Mouse (Mus musculus): ENCODE data around the gene Gm49395. TPM values are rescaled to one million over a fixed set of nuclear protein-coding genes. Genes with fewer than 3 reads are reported as not detected.

The Gm49395 gene
- polyA plus RNA-seq, 2 experiments = 1.4 to 7.3 TPM

DNA sequence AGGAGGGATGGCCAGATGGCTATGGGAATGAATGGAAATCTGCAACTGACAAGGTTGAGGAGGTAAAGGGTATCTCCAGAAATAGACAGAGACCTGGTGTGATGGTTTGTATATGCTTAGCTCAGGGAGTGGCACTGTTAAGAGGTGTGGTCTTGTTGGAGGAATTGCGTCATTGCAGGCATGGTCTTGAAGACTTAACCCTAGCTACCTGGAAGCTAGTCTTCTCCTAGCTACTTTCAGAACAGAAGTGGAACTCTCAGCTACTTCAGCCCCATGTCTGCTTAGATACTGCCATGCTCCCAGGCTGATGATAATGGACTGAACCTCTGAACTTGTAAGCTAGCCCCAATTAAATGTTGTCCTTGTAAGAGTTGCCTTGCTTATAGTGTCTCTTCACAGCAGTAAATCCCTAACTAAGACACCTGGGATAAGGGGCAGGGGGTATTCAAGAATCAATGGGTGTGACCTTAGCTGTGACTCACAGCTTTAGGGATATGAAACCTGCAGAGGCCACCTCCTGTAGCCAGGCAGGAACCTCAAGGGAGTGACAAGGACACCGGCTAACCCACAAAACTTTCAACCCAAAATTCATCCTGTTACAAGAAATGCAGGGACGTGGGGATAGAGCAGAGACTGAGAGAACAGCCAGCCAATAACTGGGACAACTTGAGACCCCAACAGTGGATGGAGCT is 15.4 kb upstream of the Gm49395 start:
- no peak overlapping the region for H3K4me3 ChIP-seq (replicated peaks; ENCODE audit: low read length)
- no peak for DNase-seq (ENCODE audit: low spot score)
- WGBS = 78% methylated on average over 3 of the region's 3 CpGs
- H3K4me1 ChIP-seq (ENCODE audit: control insufficient read depth, insufficient read depth, low read length) = no peaks in the 10 kb centered on the region
- no peak for TF ChIP-seq POLR2A (IDR thresholded peaks at IDR 0.05; ENCODE audit: borderline replicate concordance, extremely low read depth, insufficient read depth, insufficient read length)
- H3K9ac ChIP-seq (ENCODE audit: low read depth, low read length, severe bottlenecking) = no peak overlapping the region
- no peaks in the 10 kb centered on the region for H3K9me3 ChIP-seq (ENCODE audit: control insufficient read depth, low read length)
- no peak overlapping the region for H3K4me2 ChIP-seq (replicated peaks; ENCODE audit: low read depth, low read length, severe bottlenecking)
- H3K27me3 ChIP-seq (ENCODE audit: control insufficient read depth, insufficient read depth, low read length) = no peaks in the 10 kb centered on the region
- no peak for ATAC-seq (ENCODE audit: low FRiP score, low read depth)
- no peaks in the 10 kb centered on the region for H3K36me3 ChIP-seq (ENCODE audit: control insufficient read depth, insufficient read depth, low read length)
- H3K27ac ChIP-seq (replicated peaks; ENCODE audit: low read depth, low read length) = no peak overlapping the region

DNA sequence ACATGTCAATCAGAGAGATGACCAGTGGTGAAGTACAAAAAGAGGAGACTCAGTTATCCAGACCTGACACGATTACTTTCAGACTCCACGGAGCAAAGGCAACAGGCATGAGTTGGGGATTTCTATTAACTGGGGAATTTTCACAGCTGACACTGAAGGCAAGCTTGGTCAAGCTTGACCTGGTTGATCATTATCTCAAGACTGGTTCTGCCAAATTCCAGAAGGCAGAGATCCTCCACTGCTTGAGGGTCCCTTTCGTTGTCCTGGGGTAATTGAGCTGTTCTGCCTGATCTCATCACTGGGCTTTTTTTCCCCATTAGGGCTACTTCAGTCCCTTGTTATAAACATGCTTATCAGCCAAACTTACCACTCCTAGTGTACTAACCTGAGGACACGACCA is 7.9 kb upstream of the Gm49395 start:
- H3K9ac ChIP-seq (ENCODE audit: low read depth, low read length, severe bottlenecking) = no peak overlapping the region
- H3K4me3 ChIP-seq (replicated peaks; ENCODE audit: low read length) = no peak overlapping the region
- no peak for TF ChIP-seq POLR2A (IDR thresholded peaks at IDR 0.05; ENCODE audit: borderline replicate concordance, extremely low read depth, insufficient read depth, insufficient read length)
- ATAC-seq (ENCODE audit: low FRiP score, low read depth) (no peak), DNase-seq (ENCODE audit: low spot score) (no peak)
- no peaks in the 10 kb centered on the region for H3K36me3 ChIP-seq (ENCODE audit: control insufficient read depth, insufficient read depth, low read length)
- no peaks in the 10 kb centered on the region for H3K9me3 ChIP-seq (ENCODE audit: control insufficient read depth, low read length)
- no peak overlapping the region for H3K27ac ChIP-seq (replicated peaks; ENCODE audit: low read depth, low read length)
- no peak overlapping the region for H3K4me2 ChIP-seq (replicated peaks; ENCODE audit: low read depth, low read length, severe bottlenecking)
- 71% methylated on average over 4 of the region's 4 CpGs for WGBS
- no peaks in the 10 kb centered on the region for H3K27me3 ChIP-seq (ENCODE audit: control insufficient read depth, insufficient read depth, low read length)
- H3K4me1 ChIP-seq (ENCODE audit: control insufficient read depth, insufficient read depth, low read length) = no peaks in the 10 kb centered on the region

DNA sequence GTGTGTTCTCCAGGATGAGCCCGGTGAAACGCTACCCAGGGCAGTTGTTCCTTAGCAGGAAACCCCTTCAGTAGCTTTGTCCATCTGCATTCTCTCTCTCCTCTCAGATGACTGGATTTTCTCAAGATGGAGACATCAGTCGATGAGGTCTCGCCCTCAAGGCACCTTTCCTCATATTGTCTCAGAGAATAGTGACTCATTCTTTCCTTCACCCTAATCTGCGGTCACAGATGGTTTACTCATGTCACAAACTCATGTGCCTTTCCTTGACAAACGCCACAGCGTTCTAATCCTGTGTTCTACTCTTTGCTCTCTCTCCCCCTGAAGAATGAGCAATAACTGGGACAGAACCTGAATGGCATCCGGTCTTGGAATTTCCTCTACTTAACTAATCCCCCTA is 5.7 kb upstream of the Gm49395 start:
- Histone ChIP-seq H3K9ac (ENCODE audit: low read depth, low read length, severe bottlenecking) (no peak overlapping the region), H3K4me3 (replicated peaks; ENCODE audit: low read length) (no peak overlapping the region), H3K4me1 (ENCODE audit: control insufficient read depth, insufficient read depth, low read length) (no peaks in the 10 kb centered on the region), H3K27me3 (ENCODE audit: control insufficient read depth, insufficient read depth, low read length) (no peaks in the 10 kb centered on the region), H3K9me3 (ENCODE audit: control insufficient read depth, low read length) (no peaks in the 10 kb centered on the region), H3K4me2 (replicated peaks; ENCODE audit: low read depth, low read length, severe bottlenecking) (no peak overlapping the region), H3K36me3 (ENCODE audit: control insufficient read depth, insufficient read depth, low read length) (no peaks in the 10 kb centered on the region), H3K27ac (replicated peaks; ENCODE audit: low read depth, low read length) (no peak overlapping the region)
- DNase-seq (ENCODE audit: low spot score) (no peak), ATAC-seq (ENCODE audit: low FRiP score, low read depth) (no peak)
- no peak for TF ChIP-seq POLR2A (IDR thresholded peaks at IDR 0.05; ENCODE audit: borderline replicate concordance, extremely low read depth, insufficient read depth, insufficient read length)
- 91% methylated on average over 8 of the region's 8 CpGs for WGBS

DNA sequence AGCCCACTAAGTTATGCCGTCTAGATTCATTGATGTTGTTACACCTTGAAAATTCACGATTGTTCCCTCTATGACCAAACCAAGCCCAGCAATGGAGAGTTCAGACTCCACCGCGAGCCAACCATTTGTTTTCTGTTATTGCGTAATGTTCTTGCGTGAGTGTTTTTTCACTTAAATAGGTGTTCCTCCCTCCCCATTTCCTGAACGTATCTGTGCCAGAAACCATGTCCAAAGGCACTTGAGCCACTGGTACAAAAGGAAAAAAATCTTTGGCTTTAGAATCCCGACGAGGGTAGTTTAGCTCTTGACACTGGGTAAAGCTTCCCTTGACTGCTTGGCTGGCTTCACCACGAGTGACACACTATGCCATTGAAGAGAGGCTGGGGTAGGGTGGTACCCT is 4.5 kb upstream of the Gm49395 start:
- Histone ChIP-seq H3K9me3 (ENCODE audit: control insufficient read depth, low read length) (no peaks in the 10 kb centered on the region), H3K27me3 (ENCODE audit: control insufficient read depth, insufficient read depth, low read length) (no peaks in the 10 kb centered on the region), H3K36me3 (ENCODE audit: control insufficient read depth, insufficient read depth, low read length) (no peaks in the 10 kb centered on the region), H3K4me1 (ENCODE audit: control insufficient read depth, insufficient read depth, low read length) (0 out of 2 replicates have a peak, but pooled peaks cover 2% of the 10 kb centered on the region), H3K9ac (ENCODE audit: low read depth, low read length, severe bottlenecking) (no peak overlapping the region), H3K27ac (replicated peaks; ENCODE audit: low read depth, low read length) (no peak overlapping the region), H3K4me3 (replicated peaks; ENCODE audit: low read length) (no peak overlapping the region), H3K4me2 (replicated peaks; ENCODE audit: low read depth, low read length, severe bottlenecking) (no peak overlapping the region)
- TF ChIP-seq POLR2A (IDR thresholded peaks at IDR 0.05; ENCODE audit: borderline replicate concordance, extremely low read depth, insufficient read depth, insufficient read length) = no peak
- DNase-seq (ENCODE audit: low spot score) (no peak), ATAC-seq (ENCODE audit: low FRiP score, low read depth) (no peak)
- WGBS = 67% methylated on average over 10 of the region's 10 CpGs

DNA sequence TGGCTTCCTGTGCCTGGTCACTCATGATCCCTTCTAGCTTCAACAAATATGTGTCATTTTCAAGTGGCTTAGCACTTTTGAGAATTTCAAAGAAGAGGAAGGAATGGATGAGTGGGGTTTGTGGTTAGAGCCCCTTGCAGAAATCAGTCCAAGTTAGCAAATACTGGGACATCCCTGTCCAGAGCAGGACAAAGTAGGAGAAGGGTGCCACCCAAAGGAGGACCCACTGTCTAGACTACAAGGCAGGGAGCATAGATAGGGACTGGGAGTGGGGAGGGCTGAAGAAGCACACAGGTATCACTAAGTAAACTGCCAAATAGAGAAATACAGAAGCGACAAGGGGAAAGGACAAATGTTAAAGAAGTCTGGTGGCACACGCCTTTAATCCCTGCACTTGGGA is 1.0 kb upstream of the Gm49395 start:
- no peak for ATAC-seq (ENCODE audit: low FRiP score, low read depth)
- no peak for DNase-seq (ENCODE audit: low spot score)
- Histone ChIP-seq H3K4me3 (replicated peaks; ENCODE audit: low read length) (no peak overlapping the region), H3K4me2 (replicated peaks; ENCODE audit: low read depth, low read length, severe bottlenecking) (no peak overlapping the region), H3K36me3 (ENCODE audit: control insufficient read depth, insufficient read depth, low read length) (no peaks in the 10 kb centered on the region), H3K27ac (replicated peaks; ENCODE audit: low read depth, low read length) (no peak overlapping the region), H3K27me3 (ENCODE audit: control insufficient read depth, insufficient read depth, low read length) (no peaks in the 10 kb centered on the region), H3K9ac (ENCODE audit: low read depth, low read length, severe bottlenecking) (no peak overlapping the region), H3K4me1 (ENCODE audit: control insufficient read depth, insufficient read depth, low read length) (0 out of 2 replicates have a peak, but pooled peaks cover 4% of the 10 kb centered on the region), H3K9me3 (ENCODE audit: control insufficient read depth, low read length) (no peaks in the 10 kb centered on the region)
- no peak for TF ChIP-seq POLR2A (IDR thresholded peaks at IDR 0.05; ENCODE audit: borderline replicate concordance, extremely low read depth, insufficient read depth, insufficient read length)
- 89% methylated on average over 2 of the region's 2 CpGs for WGBS
